Mouse (Mus musculus) intestine, embryonic 14.5 days (tissue): ENCODE data around the gene Trim16. TPM values are rescaled to one million over a fixed set of nuclear protein-coding genes. Genes with fewer than 3 reads are reported as not detected.

Experiments
- ATAC-seq: fragments of 200-750 bp; cut with Nextera tagmentation; replicated peaks from 2 replicates; pipeline ENCODE4 v1.8.0; 2017; ENCODE audit warnings: low read depth, moderate number of reproducible peaks, moderate TSS enrichment, moderate library complexity; ENCODE audit not compliant: low FRiP score, low TSS enrichment
- DNase-seq: peaks from one replicate; pipeline ENCODE4 v3.0.0-alpha.2; 2018; ENCODE audit warnings: low spot score
- H3K27ac ChIP-seq: fragments of 300-500 bp; sonication (generic); 2 replicates; pipeline ENCODE4 v1.5.1; 2014; ENCODE audit warnings: low read depth, mild to moderate bottlenecking, control low read depth
- H3K27me3 ChIP-seq: fragments of 300-500 bp; sonication (generic); replicated peaks from 2 replicates; pipeline ENCODE4 v1.6.1; 2014; ENCODE audit warnings: low read length, control low read depth; ENCODE audit not compliant: control insufficient read depth, insufficient read depth
- H3K36me3 ChIP-seq: fragments of 300-500 bp; sonication (generic); 2 replicates; pipeline ENCODE4 v1.6.1; 2014; ENCODE audit warnings: low read length, control low read depth; ENCODE audit not compliant: control insufficient read depth, insufficient read depth
- H3K4me1 ChIP-seq: fragments of 300-500 bp; sonication (generic); replicated peaks from 2 replicates; pipeline ENCODE4 v1.6.1; 2014; ENCODE audit warnings: low read length, control low read depth, mixed read lengths; ENCODE audit not compliant: control insufficient read depth, insufficient read depth
- H3K4me2 ChIP-seq: fragments of 300-500 bp; sonication (generic); 2 replicates; pipeline ENCODE4 v1.6.1; 2014; ENCODE audit warnings: low read length
- H3K4me3 ChIP-seq: fragments of 300-500 bp; sonication (generic); 2 replicates; pipeline ENCODE4 v1.5.1; 2014; ENCODE audit warnings: low read depth, low read length, control low read depth, mixed read lengths
- H3K9ac ChIP-seq: fragments of 300-500 bp; sonication (generic); 2 replicates; pipeline ENCODE4 v1.6.1; 2014; ENCODE audit warnings: mild to moderate bottlenecking, low read length
- H3K9me3 ChIP-seq: fragments of 300-500 bp; sonication (generic); 2 replicates; pipeline ENCODE4 v1.6.1; 2016; ENCODE audit warnings: low read length, control low read depth; ENCODE audit not compliant: control insufficient read depth
- WGBS: fragments of 180-500 bp; shearing (Covaris S2); extraction: QIAGEN DNeasy Blood & Tissue Kit; methylation state at CpG from one replicate; pipeline ENCODE4 v1.1.7; 2014; 5-methylcytosine and 5-hydroxymethylcytosine counted together
- polyA plus RNA-seq: library from polyadenylated mRNA; unstranded; fragments of >200 nt; fragmentation: Nextera tagmentation; extraction: Ambion mirVana; gene quantifications from 2 replicates; pipeline ENCODE4 v1.2.1, GENCODE M21; 2014

Trim16 gene
- polyA plus RNA-seq, 1 experiment from 2014 or later, result 13.1 TPM

DNA sequence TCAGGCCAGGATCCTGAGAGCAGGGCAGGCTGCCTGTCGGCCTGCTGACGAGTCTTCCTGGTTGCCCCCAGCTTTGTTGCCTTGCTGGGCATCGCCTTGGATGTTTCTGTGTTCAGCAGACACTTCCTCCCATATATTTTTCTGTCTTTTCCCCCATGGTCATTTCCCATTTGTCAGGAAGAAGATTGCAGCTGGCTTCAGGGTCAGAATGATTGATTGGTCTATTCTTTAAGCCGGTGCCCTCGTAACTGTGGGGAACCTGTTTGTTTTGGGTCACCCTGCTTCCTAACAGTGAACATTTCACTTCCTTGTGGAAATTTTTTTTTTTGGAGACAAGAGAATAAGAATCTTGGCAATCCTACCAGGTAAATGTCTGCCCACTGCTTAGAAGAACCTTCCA lies 65.3 kb downstream of the Trim16 start:
- H3K36me3 ChIP-seq, result peaks cover 73% of the 10 kb centered on the region
- H3K27me3 ChIP-seq, result no peaks in the 10 kb centered on the region
- H3K4me1 ChIP-seq, result no peaks in the 10 kb centered on the region
- WGBS, result 74% methylated on average over 5 of the region's 5 CpGs
- no peak for ATAC-seq
- H3K9ac ChIP-seq, result no peak overlapping the region
- H3K4me3 ChIP-seq, result no peak overlapping the region
- H3K4me2 ChIP-seq, result no peak overlapping the region
- no peaks in the 10 kb centered on the region for H3K9me3 ChIP-seq
- DNase-seq, result no peak
- H3K27ac ChIP-seq, result no peak overlapping the region

DNA sequence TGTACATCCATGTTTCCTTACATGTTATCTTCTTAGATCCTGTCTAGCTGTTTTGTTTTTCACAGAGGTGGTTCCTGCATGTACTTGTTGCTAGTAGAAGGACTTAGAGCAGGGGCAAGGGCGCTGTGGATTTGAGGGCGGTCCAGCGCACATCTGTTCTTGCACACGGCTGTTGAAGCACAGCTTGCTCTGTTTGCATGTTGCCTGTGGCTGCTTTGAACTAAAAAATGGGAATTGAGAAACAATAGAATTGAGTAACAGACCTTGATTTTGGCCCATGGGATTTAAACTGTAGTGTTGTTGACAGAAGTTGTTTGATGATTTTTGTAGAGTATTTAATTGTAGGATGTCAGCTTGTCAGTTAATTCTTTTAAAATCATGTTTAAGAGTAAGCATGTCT lies 70.8 kb downstream of the Trim16 start:
- peaks cover 92% of the 10 kb centered on the region for H3K36me3 ChIP-seq
- no peak overlapping the region for H3K27ac ChIP-seq
- WGBS, result 90% methylated on average over 4 of the region's 4 CpGs
- no peaks in the 10 kb centered on the region for H3K4me1 ChIP-seq
- no peak overlapping the region for H3K4me3 ChIP-seq
- no peak for ATAC-seq
- H3K4me2 ChIP-seq, result no peak overlapping the region
- DNase-seq, result no peak
- H3K9me3 ChIP-seq, result no peaks in the 10 kb centered on the region
- no peaks in the 10 kb centered on the region for H3K27me3 ChIP-seq
- no peak overlapping the region for H3K9ac ChIP-seq

DNA sequence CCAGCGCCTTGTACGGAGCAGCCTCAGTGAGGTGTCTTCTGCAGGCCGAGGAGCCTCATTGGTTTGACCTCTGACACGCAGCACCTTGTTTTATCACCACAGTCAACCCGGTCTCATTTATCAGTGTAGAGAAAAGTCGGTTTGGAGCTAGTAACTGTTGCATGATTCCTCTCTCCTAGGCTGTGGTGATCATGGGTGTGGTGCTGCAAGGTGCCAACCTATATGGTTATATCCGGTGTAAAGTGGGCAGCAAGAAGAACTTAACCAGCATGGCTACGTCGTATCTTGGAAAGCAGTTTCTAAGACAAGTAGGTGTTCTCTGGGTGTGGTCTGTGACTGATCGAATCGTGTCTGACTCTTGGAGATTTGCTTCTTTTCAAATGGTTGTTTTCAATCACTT lies 71.7 kb downstream of the Trim16 start:
- Histone ChIP-seq H3K4me2 (no peak overlapping the region), H3K4me1 (no peaks in the 10 kb centered on the region), H3K4me3 (no peak overlapping the region), H3K27ac (no peak overlapping the region), H3K9ac (no peak overlapping the region), H3K27me3 (no peaks in the 10 kb centered on the region), H3K36me3 (peaks cover 85% of the 10 kb centered on the region), H3K9me3 (no peaks in the 10 kb centered on the region)
- DNase-seq, result no peak
- WGBS, result 87% methylated on average over 11 of the region's 11 CpGs
- no peak for ATAC-seq

Other genes starting within 250 kb of the Trim16 start
- gene Trpv2, start 245.7 kb upstream of the Trim16 start, polyA plus RNA-seq, result 11.6 and 12.4 TPM in 2 replicates
- 12.9 and 13.7 TPM in 2 replicates for gene Lrrc75a, start 171.7 kb upstream of the Trim16 start, polyA plus RNA-seq
- 56.7 and 57.4 TPM in 2 replicates for gene Mmgt2, start 171.6 kb upstream of the Trim16 start, polyA plus RNA-seq
- gene Zfp287, start 88.3 kb upstream of the Trim16 start, polyA plus RNA-seq, result 7.7 and 8.9 TPM in 2 replicates
- 0.73 TPM in 1 of 2 replicates, not detected in the other for gene Gm10428, start 67.1 kb upstream of the Trim16 start, polyA plus RNA-seq
- gene Zfp286, start 30.8 kb upstream of the Trim16 start, polyA plus RNA-seq, result 19.3 and 20.3 TPM in 2 replicates
- gene Fbxw10, start 26.8 kb downstream of the Trim16 start, polyA plus RNA-seq, result 0.26 and 0.55 TPM in 2 replicates
- 59.3 and 61.8 TPM in 2 replicates for gene Tvp23b, start 59.2 kb downstream of the Trim16 start, polyA plus RNA-seq
- 0.35 TPM in 1 of 2 replicates, not detected in the other for gene Cdrt4, start 131.0 kb downstream of the Trim16 start, polyA plus RNA-seq
- not detected in 2 replicates for gene Tekt3, start 241.4 kb downstream of the Trim16 start, polyA plus RNA-seq